Mouse (Mus musculus) cerebellum, adult 2 months (tissue): ENCODE data around the gene Dip2c. TPM values are rescaled to one million over a fixed set of nuclear protein-coding genes. Genes with fewer than 3 reads are reported as not detected.

ENCODE experiments used
- DNase-seq, 2 experiments: peaks; one replicate each; pipeline ENCODE4 v3.0.0; 2021
- H3K27ac ChIP-seq: fragments of 200-500 bp; 2 replicates; pipeline ENCODE4 v1.5.1; 2012; ENCODE audit warnings: low read length, control low read depth, inconsistent platforms; ENCODE audit not compliant: insufficient read depth
- H3K27me3 ChIP-seq: fragments of 200-500 bp; 2 replicates; pipeline ENCODE4 v1.6.1; 2012; ENCODE audit warnings: inconsistent platforms, mild to moderate bottlenecking, low read length, moderate library complexity; ENCODE audit not compliant: control insufficient read depth, insufficient read depth
- H3K4me1 ChIP-seq: fragments of 200-500 bp; 2 replicates; pipeline ENCODE4 v1.6.1; 2011; ENCODE audit warnings: low read length; ENCODE audit not compliant: control insufficient read depth, insufficient read depth
- H3K4me3 ChIP-seq: fragments of 200-500 bp; replicated peaks from 2 replicates; pipeline ENCODE3; 2011; ENCODE audit warnings: mild to moderate bottlenecking, low read depth, low read length, control low read depth; ENCODE audit not compliant: insufficient read depth
- CTCF ChIP-seq: fragments of 200-500 bp; IDR thresholded peaks from 2 replicates; pipeline ENCODE4 v1.5.1; 2011; ENCODE audit warnings: low read depth, mild to moderate bottlenecking, control low read depth, low read length, moderate library complexity, borderline replicate concordance; ENCODE audit not compliant: insufficient read depth
- POLR2A ChIP-seq: fragments of 200-500 bp; IDR thresholded peaks from 2 replicates; pipeline ENCODE4 v1.6.1; 2011; ENCODE audit warnings: low read length, control low read depth, borderline replicate concordance; ENCODE audit not compliant: insufficient read depth
- WGBS: fragments of 180-500 bp; shearing (Covaris S2); methylation state at CpG from one replicate; pipeline ENCODE4 v1.1.7; 2018; 5-methylcytosine and 5-hydroxymethylcytosine counted together
- polyA plus RNA-seq: library from polyadenylated mRNA; depleted of rRNA; stranded (reverse); fragments of >200 nt; gene quantifications from 2 replicates; pipeline ENCODE4 v1.2.3, GENCODE M21; 2012

Gene Dip2c
- polyA plus RNA-seq, 1 experiment: 22.8 TPM

DNA sequence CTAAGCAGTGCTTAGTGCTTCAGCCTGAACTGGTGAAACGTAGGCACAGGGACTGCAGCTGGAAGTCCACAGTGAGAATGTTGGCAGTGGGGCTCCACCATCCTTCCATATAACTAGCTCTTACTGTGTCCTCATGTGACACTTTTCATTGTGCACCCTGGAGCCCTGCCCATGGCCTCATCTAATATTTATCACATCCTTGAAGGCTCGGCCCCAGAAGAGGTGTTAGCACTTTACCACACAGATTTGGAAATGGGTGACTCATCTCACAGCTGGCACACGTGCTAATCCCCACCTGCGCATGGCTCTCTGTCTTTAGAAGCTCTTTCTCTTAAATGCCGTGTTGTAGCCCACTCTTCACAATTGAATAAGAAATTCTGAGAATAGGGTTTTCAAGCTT, 292.5 kb downstream of the Dip2c start:
- DNase-seq: no peak
- TF ChIP-seq CTCF (no peak), POLR2A (no peak)
- Histone ChIP-seq H3K27ac (no peak overlapping the region), H3K4me3 (no peak overlapping the region), H3K4me1 (no peaks in the 10 kb centered on the region), H3K27me3 (no peaks in the 10 kb centered on the region)
- WGBS: 81% methylated on average over 5 of the region's 5 CpGs

- Histone ChIP-seq H3K27ac (no peak overlapping the region), H3K4me1 (no peaks in the 10 kb centered on the region), H3K4me3 (no peak overlapping the region), H3K27me3 (no peaks in the 10 kb centered on the region)
- TF ChIP-seq POLR2A (no peak), CTCF (no peak)
- DNase-seq: no peak
- WGBS: 55% methylated on average over 4 of the region's 4 CpGs
Observed at GRCm38 (mm10) chr13:9576686-9577085, 300.4 kb downstream of the Dip2c start.

GRCm38 (mm10) chr13:9578456-9578855, 302.1 kb downstream of the Dip2c start:
- Histone ChIP-seq H3K4me3 (no peak overlapping the region), H3K27ac (no peak overlapping the region), H3K4me1 (no peaks in the 10 kb centered on the region), H3K27me3 (no peaks in the 10 kb centered on the region)
- no peak for TF ChIP-seq POLR2A
- TF ChIP-seq CTCF: no peak
- 74% methylated on average over 4 of the region's 4 CpGs for WGBS
- no peak for DNase-seq

- no peak for DNase-seq
- TF ChIP-seq CTCF (no peak), POLR2A (no peak)
- no peak overlapping the region for H3K27ac ChIP-seq
- no peaks in the 10 kb centered on the region for H3K4me1 ChIP-seq
- no peak overlapping the region for H3K4me3 ChIP-seq
- H3K27me3 ChIP-seq: no peaks in the 10 kb centered on the region
Observed at GRCm38 (mm10) chr13:9581821-9582220, 305.5 kb downstream of the Dip2c start.

GRCm38 (mm10) chr13:9583579-9583978, 307.3 kb downstream of the Dip2c start:
- H3K4me1 ChIP-seq: no peaks in the 10 kb centered on the region
- DNase-seq: no peak
- H3K4me3 ChIP-seq: no peak overlapping the region
- TF ChIP-seq POLR2A (no peak), CTCF (no peak)
- no peak overlapping the region for H3K27ac ChIP-seq
- H3K27me3 ChIP-seq: no peaks in the 10 kb centered on the region

GRCm38 (mm10) chr13:9599334-9600096, 323.2 kb downstream of the Dip2c start:
- Histone ChIP-seq H3K27ac (no peak overlapping the region), H3K27me3 (no peaks in the 10 kb centered on the region), H3K4me1 (no peaks in the 10 kb centered on the region), H3K4me3 (no peak overlapping the region)
- no peak for TF ChIP-seq POLR2A
- TF ChIP-seq CTCF: no peak
- 75% methylated on average over 6 of the region's 6 CpGs for WGBS
- no peak for DNase-seq

GRCm38 (mm10) chr13:9601350-9601749, 325.0 kb downstream of the Dip2c start:
- no peak for DNase-seq
- Histone ChIP-seq H3K27me3 (no peaks in the 10 kb centered on the region), H3K4me1 (no peaks in the 10 kb centered on the region), H3K4me3 (no peak overlapping the region), H3K27ac (no peak overlapping the region)
- WGBS: 87% methylated on average over 3 of the region's 3 CpGs
- no peak for TF ChIP-seq POLR2A
- TF ChIP-seq CTCF: no peak

DNA sequence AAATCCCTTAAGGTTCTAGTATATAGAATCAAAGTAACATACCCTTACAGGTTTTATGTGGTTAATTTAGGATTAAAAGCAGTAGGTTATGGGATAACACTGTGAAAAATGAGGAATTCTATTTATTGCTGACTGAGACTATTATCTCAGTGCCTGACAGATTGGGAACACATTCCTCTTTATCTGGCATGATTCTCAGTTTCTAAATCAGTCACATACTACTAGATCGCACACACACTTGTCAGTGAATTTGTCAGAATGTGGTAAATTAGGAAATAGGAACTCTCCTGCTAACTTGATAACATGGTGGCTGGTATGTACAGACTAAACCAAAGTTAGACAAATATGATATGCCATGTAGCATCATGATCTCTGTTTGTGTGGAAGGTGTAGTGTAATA, 334.9 kb downstream of the Dip2c start:
- 16% methylated on average over 1 of the region's 1 CpGs for WGBS
- no peak for DNase-seq
- H3K27ac ChIP-seq: no peak overlapping the region
- H3K4me3 ChIP-seq: no peak overlapping the region
- H3K4me1 ChIP-seq: no peaks in the 10 kb centered on the region
- no peaks in the 10 kb centered on the region for H3K27me3 ChIP-seq
- TF ChIP-seq POLR2A: no peak
- no peak for TF ChIP-seq CTCF
